Mouse (Mus musculus) myocyte (in vitro differentiated cells): ENCODE measurements around the gene Srgap3. TPM values are rescaled to one million over a fixed set of nuclear protein-coding genes. Genes with fewer than 3 reads are reported as not detected.

Source experiments
- H3K27me3 ChIP-seq: one replicate; pipeline ENCODE4 v1.6.1; 2011; ENCODE audit not compliant: control insufficient read depth, insufficient read depth, insufficient read length
- H3K36me3 ChIP-seq: one replicate; pipeline ENCODE4 v1.6.1; 2011; ENCODE audit not compliant: control insufficient read depth, insufficient read depth
- H3K4me2 ChIP-seq: one replicate; pipeline ENCODE4 v1.6.1; 2011; ENCODE audit warnings: low read depth, control low read depth
- H3K4me3 ChIP-seq: one replicate; pipeline ENCODE4 v1.5.1; 2011; ENCODE audit warnings: mild to moderate bottlenecking, control low read depth, moderate library complexity
- H3K79me2 ChIP-seq: one replicate; pipeline ENCODE4 v1.6.1; 2011; ENCODE audit not compliant: control insufficient read depth, insufficient read depth
- H3ac ChIP-seq: one replicate; pipeline ENCODE4 v1.6.1; 2011; ENCODE audit not compliant: control insufficient read depth, insufficient read length
- CEBPB ChIP-seq: IDR thresholded peaks from 2 replicates; pipeline ENCODE4 v1.6.1; 2011; ENCODE audit warnings: mild to moderate bottlenecking, moderate library complexity; ENCODE audit not compliant: poor library complexity, insufficient read depth, severe bottlenecking
- E2F4 ChIP-seq: IDR thresholded peaks from one replicate; pipeline ENCODE4 v1.6.1; 2011; ENCODE audit warnings: mild to moderate bottlenecking, control low read depth, moderate library complexity; ENCODE audit not compliant: insufficient read depth
- MAX ChIP-seq: IDR thresholded peaks from one replicate; pipeline ENCODE4 v1.6.1; 2011; ENCODE audit warnings: low read depth, mild to moderate bottlenecking, control low read depth
- MYOD1 ChIP-seq, 3 experiments: IDR thresholded peaks; one replicate each; pipeline ENCODE4 v1.6.1; 2011; ENCODE audit warnings: control low read depth in 2 of 3, low read depth in 2 of 3, mild to moderate bottlenecking in 2 of 3, moderate library complexity in 1 of 3; ENCODE audit not compliant: insufficient read length in 2 of 3, control insufficient read depth in 1 of 3
- MYOG ChIP-seq, 3 experiments: IDR thresholded peaks; one replicate each; pipeline ENCODE4 v1.6.1; 2011; ENCODE audit warnings: control low read depth in 2 of 3, low read depth in 2 of 3, mild to moderate bottlenecking in 2 of 3; ENCODE audit not compliant: insufficient read length in 2 of 3, control insufficient read depth in 1 of 3, insufficient read depth in 1 of 3
- POLR2A ChIP-seq: IDR thresholded peaks from one replicate; pipeline ENCODE4 v1.6.1; 2011; ENCODE audit warnings: low read depth, mild to moderate bottlenecking, control low read depth, moderate library complexity; ENCODE audit not compliant: insufficient read length
- POLR2AphosphoS2 ChIP-seq: IDR thresholded peaks from one replicate; pipeline ENCODE4 v1.6.1; 2011; ENCODE audit warnings: low read depth, control low read depth; ENCODE audit not compliant: insufficient read length
- REST ChIP-seq: IDR thresholded peaks from one replicate; pipeline ENCODE4 v1.6.1; 2011; ENCODE audit warnings: mild to moderate bottlenecking, control low read depth, moderate library complexity; ENCODE audit not compliant: insufficient read depth, insufficient read length
- SRF ChIP-seq: IDR thresholded peaks from one replicate; pipeline ENCODE4 v1.6.1; 2011; ENCODE audit warnings: low read depth; ENCODE audit not compliant: control insufficient read depth, insufficient read length
- TCF12 ChIP-seq: IDR thresholded peaks from one replicate; pipeline ENCODE4 v1.6.1; 2011; ENCODE audit warnings: mild to moderate bottlenecking, control low read depth; ENCODE audit not compliant: poor library complexity, insufficient read depth, severe bottlenecking
- TCF3 ChIP-seq: IDR thresholded peaks from one replicate; pipeline ENCODE4 v1.6.1; 2011; ENCODE audit warnings: low read depth, control low read depth; ENCODE audit not compliant: insufficient read length
- USF1 ChIP-seq: IDR thresholded peaks from one replicate; pipeline ENCODE4 v1.6.1; 2011; ENCODE audit warnings: low read depth, mild to moderate bottlenecking, control low read depth, moderate library complexity
- polyA plus RNA-seq: library from polyadenylated mRNA; unstranded; fragments of >200 nt; fragmentation: generic; extraction: Trizol; gene quantifications from one replicate; pipeline ENCODE4 v1.2.1, GENCODE M21; 2012; ENCODE audit warnings: missing spikeins

Gene Srgap3
- polyA plus RNA-seq, 1 experiment: 6.9 TPM

DNA sequence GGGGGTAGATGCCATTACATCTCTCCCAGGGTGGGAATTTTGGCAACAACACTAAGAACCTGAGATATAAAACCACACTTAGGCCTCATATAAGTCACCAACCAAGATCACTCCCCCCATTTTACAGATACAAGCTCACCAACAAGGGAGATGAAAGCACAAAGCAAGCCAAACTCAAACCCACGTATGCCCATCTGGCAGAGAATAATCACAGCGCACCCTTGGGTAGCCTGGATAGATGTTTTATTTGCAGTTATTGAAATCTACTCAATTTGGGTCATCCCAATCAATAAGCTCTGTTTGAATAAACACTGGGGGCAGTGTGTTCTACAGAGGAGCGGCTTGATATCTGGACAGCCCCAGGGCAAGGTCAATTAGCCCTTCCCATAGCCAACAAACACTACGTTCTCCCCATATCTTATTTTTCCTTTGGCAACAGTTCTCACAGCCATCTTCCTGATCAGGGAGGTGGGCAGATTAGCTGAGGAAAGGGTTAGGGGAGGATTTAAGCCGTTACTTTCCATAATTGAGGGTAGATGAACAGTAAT, 63.4 kb downstream of the Srgap3 start:
- Histone ChIP-seq H3K4me2 (no peak overlapping the region), H3K4me3 (no peak overlapping the region), H3K79me2 (no peaks in the 10 kb centered on the region), H3K27me3 (no peaks in the 10 kb centered on the region), H3ac (no peak overlapping the region), H3K36me3 (no peaks in the 10 kb centered on the region)
- TF ChIP-seq MYOG (IDR thresholded peaks at IDR 0.05; ENCODE audit: control insufficient read depth in 1 of 3, insufficient read depth in 1 of 3, insufficient read length in 2 of 3, low read depth in 2 of 3) (no peak), CEBPB (no peak), TCF12 (no peak), SRF (no peak), USF1 (no peak)

- Histone ChIP-seq H3K4me2 (no peak overlapping the region), H3ac (no peak overlapping the region), H3K27me3 (no peaks in the 10 kb centered on the region), H3K4me3 (no peak overlapping the region), H3K79me2 (no peaks in the 10 kb centered on the region), H3K36me3 (no peaks in the 10 kb centered on the region)
- TF ChIP-seq TCF3 (no peak), CEBPB (no peak), TCF12 (no peak), POLR2AphosphoS2 (no peak)
These were observed 67.0 kb downstream of the Srgap3 start for GRCm38 (mm10) chr6:112880048-112880534.

GRCm38 (mm10) chr6:112879154-112879553, 67.9 kb downstream of the Srgap3 start:
- TF ChIP-seq MYOD1 (IDR thresholded peaks at IDR 0.05; ENCODE audit: control insufficient read depth in 1 of 3, insufficient read length in 2 of 3, low read depth in 2 of 3): peak in 1 of 3 experiments; percentile 37
- TF ChIP-seq CEBPB: no peak
- TF ChIP-seq POLR2AphosphoS2: no peak
- peak in 1 of 3 experiments; percentile 53 for TF ChIP-seq MYOG (IDR thresholded peaks at IDR 0.05; ENCODE audit: control insufficient read depth in 1 of 3, insufficient read depth in 1 of 3, insufficient read length in 2 of 3, low read depth in 2 of 3)
- Histone ChIP-seq H3K79me2 (no peaks in the 10 kb centered on the region), H3K4me3 (no peak overlapping the region), H3K27me3 (no peaks in the 10 kb centered on the region), H3ac (no peak overlapping the region), H3K36me3 (no peaks in the 10 kb centered on the region), H3K4me2 (no peak overlapping the region)

DNA sequence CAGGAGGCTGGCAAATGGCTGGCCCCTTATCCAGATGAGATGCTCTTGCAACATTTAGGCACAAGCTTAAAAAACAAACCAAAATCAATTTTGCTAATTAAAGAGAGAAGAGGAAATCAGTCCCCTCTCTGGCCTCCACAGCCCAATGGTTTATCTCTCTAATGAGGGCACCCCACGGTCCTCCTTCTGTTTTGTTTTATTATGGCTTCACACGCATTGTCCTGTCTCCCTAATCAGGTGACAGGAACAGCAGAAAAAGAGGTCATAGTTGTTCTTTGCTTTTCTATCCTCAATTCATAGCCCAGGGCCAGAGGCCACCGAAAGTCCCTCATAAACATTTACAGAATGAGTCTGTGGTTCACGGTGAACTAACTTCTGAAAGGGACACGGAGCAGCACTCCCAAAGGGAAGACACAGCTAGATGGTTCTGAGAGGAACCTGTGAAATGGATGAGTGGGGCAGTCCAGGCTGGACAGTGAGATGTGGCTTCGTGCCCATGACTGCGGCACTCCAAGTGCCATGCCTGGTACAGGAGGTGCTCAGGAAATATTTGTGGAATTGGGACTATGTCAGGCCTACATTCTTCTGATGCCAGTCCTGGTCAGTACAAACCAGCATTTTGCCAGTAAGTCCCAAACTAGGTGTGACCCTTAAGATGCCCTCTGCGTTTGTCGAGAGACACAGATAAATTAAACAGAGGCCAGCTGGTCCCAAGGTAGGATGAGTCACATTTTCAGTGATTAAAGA, 73.8 kb downstream of the Srgap3 start:
- TF ChIP-seq POLR2AphosphoS2 (no peak), USF1 (no peak), MAX (no peak), POLR2A (no peak), CEBPB (no peak), TCF3 (no peak), MYOD1 (IDR thresholded peaks at IDR 0.05; ENCODE audit: control insufficient read depth in 1 of 3, insufficient read length in 2 of 3, low read depth in 2 of 3) (peak in 2 of 3 experiments; percentile 32 to 38), REST (no peak), TCF12 (no peak), E2F4 (no peak), MYOG (IDR thresholded peaks at IDR 0.05; ENCODE audit: control insufficient read depth in 1 of 3, insufficient read depth in 1 of 3, insufficient read length in 2 of 3, low read depth in 2 of 3) (peak in 2 of 3 experiments; percentile 31 to 69)
- Histone ChIP-seq H3K79me2 (no peaks in the 10 kb centered on the region), H3K36me3 (no peaks in the 10 kb centered on the region)

DNA sequence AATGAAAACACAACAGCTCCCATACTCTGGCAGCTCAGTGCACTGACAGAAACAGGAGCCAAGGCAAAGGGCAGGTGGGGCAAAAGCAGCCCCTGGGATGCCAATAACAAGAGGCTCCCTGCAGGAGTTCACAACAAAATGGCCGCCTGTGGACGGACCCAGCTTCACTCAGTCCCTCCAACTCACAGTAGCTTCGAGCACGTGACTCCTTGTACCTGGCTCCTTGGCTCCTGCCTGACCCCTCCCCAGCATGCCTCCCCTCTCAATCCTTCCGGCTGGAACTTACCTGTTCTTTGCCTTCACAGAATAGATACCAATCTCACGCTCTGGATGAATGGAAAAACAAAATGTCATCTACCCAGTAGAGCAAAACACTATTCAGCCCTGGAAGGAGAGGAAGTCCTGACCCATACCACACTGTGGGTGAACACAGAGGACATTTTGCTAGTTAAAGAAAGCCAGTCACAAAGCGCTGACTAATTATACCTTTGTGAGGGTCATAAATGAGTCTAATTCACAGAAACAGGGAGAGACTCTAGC, 75.8 kb downstream of the Srgap3 start:
- Histone ChIP-seq H3K36me3 (no peaks in the 10 kb centered on the region), H3K79me2 (no peaks in the 10 kb centered on the region), H3ac (no peak overlapping the region), H3K4me3 (no peak overlapping the region), H3K27me3 (no peaks in the 10 kb centered on the region), H3K4me2 (no peak overlapping the region)
- TF ChIP-seq REST (no peak), USF1 (no peak), MYOG (IDR thresholded peaks at IDR 0.05; ENCODE audit: control insufficient read depth in 1 of 3, insufficient read depth in 1 of 3, insufficient read length in 2 of 3, low read depth in 2 of 3) (no peak), POLR2AphosphoS2 (no peak), SRF (no peak), POLR2A (no peak)

More for the DNA sequence above, 73.8 kb downstream of the Srgap3 start:
- Histone ChIP-seq H3ac (no peak overlapping the region), H3K4me3 (no peak overlapping the region), H3K4me2 (peak overlapping the region; percentile 4), H3K27me3 (no peaks in the 10 kb centered on the region)
